In genomic region chr5:92493423-92493822, GRCm38 (mm10) we compare ENCODE assay signal across 8 mouse cellular contexts. TPM values are rescaled to one million over a fixed set of nuclear protein-coding genes. Genes with fewer than 3 reads are reported as not detected.
A peak's percentile ranks its signal among the peaks of the same experiment; 100 is the strongest.
DNase-seq lines count a peak whose midpoint lies in the region; ATAC-seq and TF ChIP-seq lines count a peak whose summit lies in the region.

No protein-coding gene starts in this region.

- no peaks in the 10 kb centered on the region for H3K36me3 ChIP-seq in embryonic facial prominence, embryonic 13.5 days
- H3K36me3 ChIP-seq in small intestine, adult 2 months (ENCODE audit: control insufficient read depth, insufficient read depth, low read length), result 0 out of 2 replicates have a peak, but pooled peaks cover 1% of the 10 kb centered on the region
- H3K36me3 ChIP-seq in midbrain, embryonic 15.5 days (replicated peaks), result no peaks in the 10 kb centered on the region

- intact Hi-C loops in heart, postnatal 25 days (cut with DNase I), result no loop called here

- H3K4me2 ChIP-seq in embryonic facial prominence, embryonic 13.5 days, result no peak overlapping the region
- no peak overlapping the region for H3K4me2 ChIP-seq in midbrain, embryonic 15.5 days

- peaks cover 47% of the 10 kb centered on the region for H3K4me1 ChIP-seq in lung, adult 2 months (ENCODE audit: control insufficient read depth, insufficient read depth, low read length)
- peaks cover 36% of the 10 kb centered on the region for H3K4me1 ChIP-seq in embryonic facial prominence, embryonic 13.5 days
- H3K4me1 ChIP-seq in small intestine, adult 2 months (ENCODE audit: control insufficient read depth, insufficient read depth, insufficient read length, low read length), result peaks cover 14% of the 10 kb centered on the region; the same call in 1 of the 2 replicates
- H3K4me1 ChIP-seq in midbrain, embryonic 15.5 days, result peaks cover 7% of the 10 kb centered on the region; the same call in 1 of the 2 replicates

- H3K27ac ChIP-seq in embryonic facial prominence, embryonic 13.5 days, result peak overlapping the region; percentile 39; the same call in 1 of the 2 replicates
- 0 out of 2 replicates have a peak overlapping the region, but pooled peaks have one; percentile 24 for H3K27ac ChIP-seq in small intestine, adult 2 months (ENCODE audit: insufficient read depth, low read depth, low read length)
- H3K27ac ChIP-seq in midbrain, embryonic 15.5 days, result no peak overlapping the region

- peak; percentile 57 to 71 for DNase-seq in lung, adult 18-20 months
- no peak for DNase-seq in lung, adult 2 months
- peak; percentile 43 for DNase-seq in heart, postnatal 25 days (ENCODE audit: low spot score)
- DNase-seq in left cerebral cortex, adult 9 months (ENCODE audit: low spot score in 2 of 2), result no peak

- TF ChIP-seq POLR2A in lung, adult 2 months (IDR thresholded peaks at IDR 0.05; ENCODE audit: borderline replicate concordance, extremely low read depth, low read depth, low read length), result no peak
- TF ChIP-seq POLR2A in small intestine, adult 2 months (IDR thresholded peaks at IDR 0.05; ENCODE audit: low read depth, low read length), result no peak

- H3K9me3 ChIP-seq in embryonic facial prominence, embryonic 13.5 days, result no peaks in the 10 kb centered on the region
- H3K9me3 ChIP-seq in midbrain, embryonic 15.5 days, result no peaks in the 10 kb centered on the region

- TF ChIP-seq CTCF in lung, adult 2 months (IDR thresholded peaks at IDR 0.05; ENCODE audit: insufficient read depth, low read length), result no peak
- no peak for TF ChIP-seq CTCF in small intestine, adult 2 months (IDR thresholded peaks at IDR 0.05; ENCODE audit: extremely low read depth, insufficient read length, insufficient replicate concordance, low read depth, low read length)

- no peak for ATAC-seq in embryonic facial prominence, embryonic 13.5 days (ENCODE audit: insufficient number of reproducible peaks, insufficient read depth, low FRiP score, low TSS enrichment, low read depth)
- no peak for ATAC-seq in monocyte, adult 5-6 weeks (replicated peaks; ENCODE audit: insufficient number of reproducible peaks, low FRiP score, low TSS enrichment, poor library complexity, severe bottlenecking)
- no peak for ATAC-seq in midbrain, embryonic 15.5 days (replicated peaks)

- no peak overlapping the region for H3K4me3 ChIP-seq in lung, adult 2 months (replicated peaks; ENCODE audit: extremely low read depth, low read depth, low read length)
- no peak overlapping the region for H3K4me3 ChIP-seq in embryonic facial prominence, embryonic 13.5 days
- no peak overlapping the region for H3K4me3 ChIP-seq in small intestine, adult 2 months (ENCODE audit: low read depth, low read length)
- H3K4me3 ChIP-seq in midbrain, embryonic 15.5 days, result no peak overlapping the region

- 42% methylated on average over 7 of the region's 7 CpGs for WGBS in lung, adult 2 months
- WGBS in embryonic facial prominence, embryonic 13.5 days, result 19% methylated on average over 7 of the region's 7 CpGs
- 61% methylated on average over 7 of the region's 7 CpGs for WGBS in small intestine, adult 2 months
- 63% methylated on average over 7 of the region's 7 CpGs for WGBS in midbrain, embryonic 15.5 days

- no peaks in the 10 kb centered on the region for H3K27me3 ChIP-seq in embryonic facial prominence, embryonic 13.5 days
- H3K27me3 ChIP-seq in small intestine, adult 2 months (ENCODE audit: control insufficient read depth, insufficient read depth, low read length), result no peaks in the 10 kb centered on the region
- H3K27me3 ChIP-seq in midbrain, embryonic 15.5 days (replicated peaks), result no peaks in the 10 kb centered on the region

- no peak overlapping the region for H3K9ac ChIP-seq in embryonic facial prominence, embryonic 13.5 days
- H3K9ac ChIP-seq in midbrain, embryonic 15.5 days, result no peak overlapping the region

RNA-seq across cellular contexts. Expression of gene Scarb2, which starts 13.2 kb away (rescaled TPM):
- polyA plus RNA-seq in lung, adult 2 months (2012; rRNA removed), result 55.1 and 59.1 TPM in 2 replicates
- polyA plus RNA-seq in embryonic facial prominence, embryonic 13.5 days (2015; fragmentation: Nextera tagmentation; extraction: Ambion mirVana), result 7.9 and 9.0 TPM in 2 replicates
- 10 to 100 TPM; 70.5 to 74.6 TPM for total RNA-seq in heart, postnatal 25 days (2021)
- polyA plus RNA-seq in small intestine, adult 2 months (2012; rRNA removed), result 7.9 and 8.4 TPM in 2 replicates
- 75.7 to 83.7 TPM (median 80.4 TPM) in 3 replicates for total RNA-seq in monocyte, adult 5-6 weeks (2017)
- polyA plus RNA-seq in midbrain, embryonic 15.5 days (2015; fragmentation: Nextera tagmentation; extraction: Ambion mirVana), result 24.4 and 25.4 TPM in 2 replicates

RNA-seq across cellular contexts. Expression of gene Nup54, which starts 58.4 kb away (rescaled TPM):
- polyA plus RNA-seq in lung, adult 2 months (2012; rRNA removed), result 10.5 and 13.2 TPM in 2 replicates
- 52.7 and 57.0 TPM in 2 replicates for polyA plus RNA-seq in embryonic facial prominence, embryonic 13.5 days (2015; fragmentation: Nextera tagmentation; extraction: Ambion mirVana)
- total RNA-seq in heart, postnatal 25 days (2021), result 10 to 100 TPM; 16.5 to 17.0 TPM
- polyA plus RNA-seq in small intestine, adult 2 months (2012; rRNA removed), result 6.7 and 6.9 TPM in 2 replicates
- total RNA-seq in monocyte, adult 5-6 weeks (2017), result 44.1 to 71.5 TPM (median 50.8 TPM) in 3 replicates
- polyA plus RNA-seq in midbrain, embryonic 15.5 days (2015; fragmentation: Nextera tagmentation; extraction: Ambion mirVana), result 50.5 and 56.4 TPM in 2 replicates

Comparison
In these comparisons a context has a peak if more than half of its experiments do, and no peak if none do; other contexts are left out.
1. DNase-seq: peak in lung, adult 18-20 months (2 of 2) and heart, postnatal 25 days (single experiment); none in lung, adult 2 months (single experiment) and left cerebral cortex, adult 9 months (0 of 2).